Mouse (Mus musculus): ENCODE data around the gene Fbxo46.

Fbxo46 gene

GRCm38 (mm10) chr7:19093537-19094385, 25.9 kb upstream of the Fbxo46 start:
- peak; percentile 93 for DNase-seq (ENCODE audit: low spot score)

- DNase-seq (ENCODE audit: low spot score): no peak
These were observed 25.2 kb upstream of the Fbxo46 start, which contains the start of gene Six5 for GRCm38 (mm10) chr7:19094471-19094825. TSS of gene Six5 (plus strand) at chr7:19094594.

GRCm38 (mm10) chr7:19094826-19095750, 24.6 kb upstream of the Fbxo46 start:
- no peak for DNase-seq (ENCODE audit: low spot score)

DNA sequence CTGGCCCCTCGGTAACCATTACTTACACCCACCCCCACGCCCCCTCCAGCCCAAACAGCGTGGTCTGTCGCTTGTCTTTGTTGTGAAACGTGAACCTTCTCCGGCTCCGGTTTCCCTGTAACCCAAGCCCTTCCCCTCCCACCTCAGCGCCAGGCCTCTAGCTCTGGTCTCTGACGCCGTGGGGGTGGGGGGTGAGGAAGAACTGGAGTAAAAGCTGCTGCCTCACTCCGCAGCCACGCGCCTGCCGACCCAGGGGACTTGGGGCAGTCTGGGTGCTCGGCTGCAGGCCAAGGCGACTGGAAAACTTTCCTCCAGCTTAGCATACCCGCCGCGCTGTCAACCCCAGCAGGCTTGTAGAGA, 23.9 kb upstream of the Fbxo46 start:
- no peak for DNase-seq (ENCODE audit: low spot score)

DNA sequence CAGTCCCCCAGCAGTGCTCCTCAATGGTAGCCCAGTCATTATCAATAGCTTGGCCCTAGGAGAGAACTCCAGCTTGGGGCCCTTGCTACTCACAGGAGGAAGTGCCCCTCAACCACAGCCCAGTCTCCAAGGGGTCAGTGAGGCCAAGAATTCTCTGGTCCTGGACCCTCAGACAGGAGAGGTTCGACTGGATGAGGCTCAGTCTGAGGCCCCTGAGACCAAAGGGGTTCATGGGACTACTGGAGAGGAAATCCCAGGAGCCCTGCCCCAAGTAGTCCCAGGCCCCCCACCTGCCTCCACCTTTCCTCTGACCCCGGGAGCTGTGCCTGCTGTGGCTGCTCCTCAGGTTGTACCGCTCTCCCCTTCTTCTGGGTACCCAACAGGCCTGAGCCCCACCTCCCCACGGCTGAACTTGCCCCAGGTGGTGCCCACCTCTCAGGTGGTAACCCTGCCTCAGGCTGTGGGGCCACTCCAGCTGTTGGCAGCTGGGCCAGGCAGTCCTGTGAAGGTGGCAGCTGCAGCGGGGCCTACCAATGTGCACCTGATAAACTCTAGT, 23.2 kb upstream of the Fbxo46 start:
- DNase-seq (ENCODE audit: low spot score): no peak

- DNase-seq (ENCODE audit: low spot score): no peak
These were observed 22.4 kb upstream of the Fbxo46 start for GRCm38 (mm10) chr7:19097217-19097616.

- DNase-seq (ENCODE audit: low spot score): no peak
These were observed 21.8 kb upstream of the Fbxo46 start for GRCm38 (mm10) chr7:19097863-19098262.

GRCm38 (mm10) chr7:19098811-19099210, 20.8 kb upstream of the Fbxo46 start:
- no peak for DNase-seq (ENCODE audit: low spot score)

DNA sequence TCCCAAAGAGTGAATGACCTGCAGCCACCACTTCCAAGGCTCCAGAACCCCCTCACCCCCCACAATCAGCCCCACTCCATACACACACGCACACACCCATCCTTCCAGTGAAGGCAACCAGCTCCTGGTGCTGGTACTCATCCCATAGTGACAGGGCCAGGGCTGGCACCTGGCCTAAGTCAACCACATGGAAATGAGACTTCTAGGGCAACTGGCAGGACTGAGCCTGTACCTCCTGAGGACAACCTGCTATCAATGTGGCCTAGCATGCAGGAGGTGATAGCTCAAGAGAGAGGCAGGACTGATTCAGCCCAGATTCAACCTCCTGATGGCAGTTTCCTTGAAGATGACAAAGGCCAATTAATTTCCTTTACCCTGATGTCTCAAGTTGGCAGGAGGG, 19.4 kb upstream of the Fbxo46 start:
- DNase-seq (ENCODE audit: low spot score): no peak

GRCm38 (mm10) chr7:19103741-19104140, 15.9 kb upstream of the Fbxo46 start:
- DNase-seq (ENCODE audit: low spot score): no peak

GRCm38 (mm10) chr7:19104486-19104885, 15.2 kb upstream of the Fbxo46 start:
- DNase-seq (ENCODE audit: low spot score): no peak

DNA sequence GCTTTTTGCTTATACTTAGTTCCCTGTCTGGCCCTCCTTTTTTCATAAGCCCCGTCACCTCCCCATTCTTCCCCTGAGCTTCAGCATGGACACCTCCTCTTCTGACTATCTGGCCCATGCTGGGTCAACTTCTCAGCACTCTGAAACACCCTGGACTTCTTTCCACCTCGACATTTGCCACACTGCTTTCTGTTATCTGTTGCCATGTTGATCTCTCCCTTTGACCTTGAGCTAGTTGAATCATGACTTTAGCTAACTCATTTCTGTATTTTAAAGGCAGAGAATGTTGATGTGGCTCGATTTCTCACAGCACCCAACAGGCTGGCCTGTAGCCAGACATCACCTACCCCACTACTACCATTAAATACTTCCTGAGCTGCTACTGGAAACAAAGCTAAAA, 12.2 kb upstream of the Fbxo46 start:
- DNase-seq (ENCODE audit: low spot score): no peak

- no peak for DNase-seq (ENCODE audit: low spot score)
These were observed 10.1 kb upstream of the Fbxo46 start for GRCm38 (mm10) chr7:19109565-19109964.

DNA sequence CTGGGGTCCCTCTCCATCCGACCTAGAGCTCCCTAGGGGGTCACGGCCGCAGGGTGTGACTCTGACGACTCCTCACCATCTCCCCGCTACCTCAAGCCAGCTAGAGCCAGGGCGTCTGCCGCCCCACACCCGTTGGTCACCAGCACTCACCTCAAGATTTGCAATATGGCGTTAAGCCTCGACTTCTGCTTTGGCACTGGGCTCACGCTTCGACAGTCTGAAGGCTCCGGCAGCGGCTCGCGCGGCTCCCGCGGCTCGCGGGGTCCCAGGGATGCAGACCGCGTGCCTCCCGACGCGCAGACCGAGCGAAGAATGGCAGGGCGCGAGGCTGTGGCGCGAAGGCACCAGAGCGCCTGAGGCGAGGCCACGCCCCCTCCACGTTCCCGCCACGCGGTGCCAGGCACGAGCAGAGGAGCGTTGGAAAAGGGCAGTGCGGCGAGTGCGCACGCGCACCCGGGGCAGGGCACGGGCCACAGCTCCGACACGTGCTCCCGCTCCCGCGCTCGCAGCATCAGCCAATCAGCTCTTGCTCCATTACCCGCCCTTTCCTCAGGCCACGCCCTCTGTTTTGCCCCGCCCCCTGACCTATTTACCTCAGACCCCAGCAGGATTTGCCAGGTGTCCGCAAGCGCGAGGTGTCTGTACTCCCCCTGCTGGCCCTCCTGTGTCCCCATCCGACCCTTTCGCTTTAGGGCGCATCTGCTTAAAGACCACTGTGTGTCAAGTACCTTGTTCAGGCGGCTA, 1.5 kb upstream of the Fbxo46 start, which contains the start of gene Gm4969:
Gm4969 (minus strand) TSS at position 341 of the 744 bp plus-strand sequence.
- no peak for DNase-seq (ENCODE audit: low spot score)

DNA sequence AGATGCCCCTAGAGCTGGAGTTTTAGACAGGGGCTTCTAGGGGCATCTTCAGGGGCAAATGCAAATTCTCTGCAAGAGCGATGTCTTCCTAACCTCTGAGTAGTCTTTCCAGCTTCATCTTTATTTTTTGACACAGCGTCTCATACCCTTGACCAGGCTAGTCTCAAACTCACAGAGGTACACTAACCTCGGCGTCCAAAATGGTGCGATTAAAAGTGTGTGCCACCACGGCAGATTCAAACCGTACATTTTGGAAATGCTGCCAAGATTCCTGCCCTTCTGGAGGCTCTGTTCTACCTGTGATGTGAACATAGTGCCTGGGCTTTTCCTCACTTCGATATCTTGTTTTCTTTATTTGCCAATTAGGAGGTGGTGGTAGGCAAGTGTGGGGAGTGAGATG, 576 bp upstream of the Fbxo46 start:
- no peak for DNase-seq (ENCODE audit: low spot score)

DNA sequence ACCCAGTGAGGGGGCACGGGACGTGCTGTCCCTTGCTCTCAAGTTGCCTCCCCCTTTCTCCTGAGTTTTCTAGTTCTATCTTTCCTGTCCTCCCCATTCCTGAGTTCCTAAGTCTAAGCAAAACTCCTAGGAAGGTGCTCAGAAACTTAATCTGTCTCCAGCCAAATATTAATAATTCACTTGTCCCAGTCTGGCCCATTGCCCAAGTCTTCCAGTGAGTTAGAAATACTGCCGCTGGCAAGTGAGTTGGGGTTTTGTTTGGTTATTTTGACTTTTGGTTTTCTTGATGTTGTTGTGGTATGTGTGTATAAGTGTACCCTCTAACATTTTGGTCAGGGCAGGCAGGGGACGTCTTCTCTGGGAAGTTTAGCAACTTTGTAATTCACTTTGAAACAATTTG, 2.0 kb downstream of the Fbxo46 start:
- DNase-seq (ENCODE audit: low spot score): no peak

GRCm38 (mm10) chr7:19124713-19125112, 5.1 kb downstream of the Fbxo46 start:
- no peak for DNase-seq (ENCODE audit: low spot score)

GRCm38 (mm10) chr7:19127744-19128143, 8.1 kb downstream of the Fbxo46 start:
- DNase-seq (ENCODE audit: low spot score): no peak

DNA sequence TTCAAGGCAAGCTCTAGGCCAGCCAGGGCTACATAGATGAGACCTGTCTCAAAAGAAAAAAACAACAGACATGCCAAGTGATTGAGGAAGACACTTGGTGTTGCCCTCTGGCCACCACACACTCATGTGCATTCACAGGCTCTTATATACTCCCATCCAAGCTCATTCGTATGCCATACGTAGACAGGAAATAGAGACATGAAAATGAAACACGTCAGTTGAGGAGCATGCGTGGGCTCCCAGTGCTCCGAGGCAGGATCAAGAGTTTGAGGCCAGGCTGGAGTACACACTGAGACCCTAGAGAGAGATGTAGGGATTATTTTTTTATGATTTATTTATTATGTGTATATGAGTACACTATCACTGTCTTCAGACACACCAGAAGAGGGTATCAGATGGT, 9.7 kb downstream of the Fbxo46 start:
- no peak for DNase-seq (ENCODE audit: low spot score)

GRCm38 (mm10) chr7:19130657-19131056, 11.0 kb downstream of the Fbxo46 start:
- no peak for DNase-seq (ENCODE audit: low spot score)

DNA sequence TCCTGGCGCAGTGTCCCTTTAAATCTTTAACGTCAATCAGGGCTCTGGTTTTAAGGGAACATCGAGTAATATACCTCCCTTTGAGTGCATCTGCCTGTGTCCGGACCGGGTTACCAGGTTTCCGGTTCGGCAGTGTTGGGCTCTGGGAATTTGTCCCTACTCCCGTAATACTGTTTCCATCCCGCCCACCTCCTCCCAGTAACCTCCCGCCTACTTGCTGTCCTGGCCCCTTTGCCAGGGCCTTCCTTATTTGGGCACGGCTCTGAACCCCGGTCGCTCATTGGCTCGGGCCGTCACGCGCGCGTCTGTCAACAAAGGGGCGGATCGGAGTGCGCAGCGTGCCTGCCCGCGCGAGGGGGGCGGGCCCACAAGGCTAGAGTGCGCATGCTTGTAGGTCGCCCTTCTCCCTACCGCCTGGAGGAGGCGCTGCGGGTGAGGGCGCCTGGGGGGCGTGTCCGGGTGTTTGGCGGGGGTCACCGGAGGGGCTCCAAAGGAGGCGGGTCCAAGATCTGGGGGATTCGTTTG, 11.7 kb downstream of the Fbxo46 start:
- peak; percentile 92 for DNase-seq (ENCODE audit: low spot score)

DNA sequence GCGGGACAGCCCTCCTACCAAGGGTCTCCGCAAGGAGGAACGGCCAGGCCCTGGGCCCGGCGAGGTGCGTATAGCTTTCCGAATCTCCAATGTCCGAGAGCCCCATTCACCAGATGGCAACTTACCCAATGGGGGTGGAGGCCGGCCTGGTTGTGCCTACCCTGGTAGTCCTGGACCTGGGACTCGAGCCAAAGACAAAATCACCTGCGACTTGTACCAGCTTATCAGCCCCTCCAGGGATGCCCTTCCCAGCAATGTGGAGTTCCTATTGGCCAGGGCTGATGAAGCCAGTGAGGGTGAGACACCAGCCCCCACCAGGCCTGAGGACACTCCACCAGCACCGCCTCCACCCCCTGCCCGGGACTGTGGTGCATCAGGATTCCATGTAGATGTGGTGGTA, 16.5 kb downstream of the Fbxo46 start:
- DNase-seq (ENCODE audit: low spot score): no peak

Data from ovary, postnatal 10 days (tissue).